Mouse (Mus musculus) retina, postnatal 7 days (tissue): ENCODE results near the gene Mff.
A peak's percentile ranks its signal among the peaks of the same experiment; 100 is the strongest.

Source experiments
- DNase-seq: peaks from one replicate; pipeline ENCODE4 v3.0.0-alpha.2; 2012; ENCODE audit warnings: low read depth, low spot score

Mff gene

GRCm38 (mm10) chr1:82771022-82771586, 46.4 kb downstream of the Mff start, which contains the start of gene Gm47791:
Gene Gm47791 (minus strand): TSS chr1:82771243.
- DNase-seq: no peak

GRCm38 (mm10) chr1:82772428-82772827, 47.7 kb downstream of the Mff start:
- DNase-seq: no peak

DNA sequence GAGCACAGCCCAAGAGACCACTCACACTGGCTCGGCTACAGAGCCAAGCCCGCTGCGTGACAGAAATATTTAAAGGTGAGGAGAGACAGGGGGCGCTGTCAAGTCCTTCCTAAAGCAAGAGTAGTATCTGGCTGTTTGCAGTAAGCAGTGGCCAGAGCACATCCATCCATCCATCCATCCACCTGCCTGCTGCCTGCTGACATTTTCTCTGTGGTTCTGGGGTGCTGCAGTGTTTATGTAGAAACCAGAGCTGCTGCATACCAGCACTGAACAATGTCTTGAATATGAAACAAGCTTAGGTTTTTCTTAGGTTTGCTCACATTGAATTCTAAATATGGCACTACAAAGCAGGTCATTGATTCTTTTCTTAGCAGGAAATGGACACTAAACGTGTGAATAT, 48.5 kb downstream of the Mff start:
- DNase-seq: no peak

GRCm38 (mm10) chr1:82775293-82775692, 50.6 kb downstream of the Mff start:
- no peak for DNase-seq

- DNase-seq: no peak
Measured at GRCm38 (mm10) chr1:82779388-82779966, 54.8 kb downstream of the Mff start.

DNA sequence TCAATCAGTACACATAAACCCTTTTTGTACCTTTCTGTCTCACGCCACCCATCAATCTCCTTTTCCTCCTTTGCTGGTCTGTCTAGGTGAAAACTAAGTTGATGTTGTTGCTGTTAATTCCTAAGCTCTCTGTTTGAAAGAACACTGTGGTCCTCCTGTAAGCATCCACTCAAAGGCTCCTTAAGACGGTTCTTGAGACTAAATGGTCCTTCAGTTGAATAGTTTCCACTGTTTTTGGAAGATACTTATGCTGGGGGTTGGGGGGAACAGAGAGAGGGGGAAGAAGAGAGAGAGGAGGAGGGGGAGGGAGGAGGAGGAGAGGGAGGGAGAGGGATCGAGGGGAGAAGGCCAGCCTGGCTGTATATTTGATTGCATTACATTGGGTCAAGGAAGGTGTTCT, 58.9 kb downstream of the Mff start:
- no peak for DNase-seq

GRCm38 (mm10) chr1:82785546-82785945, 60.9 kb downstream of the Mff start:
- no peak for DNase-seq

- DNase-seq: peak; percentile 66
Measured at GRCm38 (mm10) chr1:82787414-82787813, 62.7 kb downstream of the Mff start.

DNA sequence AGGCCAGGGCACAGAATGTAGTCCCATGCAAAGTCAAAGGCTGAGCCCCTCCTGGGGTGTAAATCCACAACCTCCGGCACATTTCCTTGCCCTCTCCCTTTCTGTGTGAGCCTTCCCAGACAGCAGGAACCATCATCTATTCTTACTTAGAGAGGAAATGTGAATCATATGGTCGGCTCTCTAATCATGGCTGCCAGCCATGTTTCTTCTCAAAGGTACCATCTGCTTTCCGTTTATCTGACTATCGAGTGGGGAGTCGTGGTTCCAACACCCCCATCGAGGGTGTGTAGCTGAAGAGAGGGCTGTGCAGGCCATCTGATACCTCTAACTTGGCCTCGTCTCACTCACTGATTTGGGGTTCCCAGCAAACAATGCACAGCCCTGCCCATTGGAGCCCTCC, 63.4 kb downstream of the Mff start:
- no peak for DNase-seq

DNA sequence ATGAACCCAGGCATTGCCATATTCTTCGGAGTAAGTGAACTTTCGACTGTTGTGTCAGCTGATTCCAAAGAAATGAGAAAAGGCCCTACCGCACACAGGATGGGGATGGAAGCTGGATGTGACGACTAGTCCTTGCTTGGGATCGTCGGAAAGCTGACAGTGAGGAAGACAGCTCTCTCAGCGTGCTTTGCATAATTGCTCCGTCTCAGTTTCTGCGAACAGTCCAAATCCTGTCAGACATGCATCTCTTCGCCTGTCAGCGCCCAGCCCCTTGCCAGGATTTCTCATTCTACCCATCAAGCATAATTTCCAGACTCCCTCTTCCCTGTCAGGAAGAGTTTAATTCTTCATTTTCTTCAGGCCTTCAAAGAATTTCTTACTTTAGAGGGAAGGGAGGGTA, 66.4 kb downstream of the Mff start:
- DNase-seq: no peak

GRCm38 (mm10) chr1:82792238-82792637, 67.5 kb downstream of the Mff start:
- no peak for DNase-seq

- no peak for DNase-seq
Measured at GRCm38 (mm10) chr1:82793110-82793509, 68.4 kb downstream of the Mff start.

DNA sequence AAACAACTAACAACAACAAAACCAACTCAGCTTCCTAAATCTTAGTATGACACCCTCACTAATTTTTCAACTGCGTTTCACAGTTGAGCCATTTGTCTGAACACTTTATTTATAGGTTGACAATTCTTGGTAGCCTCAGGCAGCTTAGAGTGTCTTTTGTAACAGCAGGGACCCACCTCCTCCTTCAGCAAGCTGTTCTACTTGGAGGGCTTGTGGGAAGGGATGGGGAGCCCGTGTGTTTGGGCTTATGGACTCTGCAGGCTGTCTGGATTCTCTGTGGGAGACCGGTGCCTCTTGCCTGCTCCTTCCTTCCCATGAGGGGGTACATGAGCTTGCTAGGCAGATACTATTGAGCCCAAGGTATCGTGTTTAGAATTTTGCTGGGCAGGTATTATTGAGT, 69.3 kb downstream of the Mff start:
- no peak for DNase-seq

DNA sequence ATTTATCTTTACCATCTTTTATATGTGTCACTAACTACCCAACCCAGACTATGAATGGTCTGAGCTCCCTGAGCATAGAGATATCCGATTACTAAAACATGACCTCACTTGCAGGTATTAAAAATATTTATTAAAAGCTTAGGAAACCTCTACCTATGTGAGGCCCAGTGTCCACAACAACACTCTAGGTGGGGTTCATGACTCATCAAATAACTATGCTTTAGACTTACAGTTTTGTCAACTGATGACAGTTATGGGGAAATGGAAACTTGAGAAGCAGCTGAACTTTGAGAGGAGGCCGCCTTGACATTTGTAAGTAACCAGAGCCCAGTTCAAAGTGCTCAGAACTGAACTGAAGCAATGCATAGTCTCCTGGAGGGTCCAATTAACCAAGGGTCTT, 70.5 kb downstream of the Mff start:
- DNase-seq: no peak

DNA sequence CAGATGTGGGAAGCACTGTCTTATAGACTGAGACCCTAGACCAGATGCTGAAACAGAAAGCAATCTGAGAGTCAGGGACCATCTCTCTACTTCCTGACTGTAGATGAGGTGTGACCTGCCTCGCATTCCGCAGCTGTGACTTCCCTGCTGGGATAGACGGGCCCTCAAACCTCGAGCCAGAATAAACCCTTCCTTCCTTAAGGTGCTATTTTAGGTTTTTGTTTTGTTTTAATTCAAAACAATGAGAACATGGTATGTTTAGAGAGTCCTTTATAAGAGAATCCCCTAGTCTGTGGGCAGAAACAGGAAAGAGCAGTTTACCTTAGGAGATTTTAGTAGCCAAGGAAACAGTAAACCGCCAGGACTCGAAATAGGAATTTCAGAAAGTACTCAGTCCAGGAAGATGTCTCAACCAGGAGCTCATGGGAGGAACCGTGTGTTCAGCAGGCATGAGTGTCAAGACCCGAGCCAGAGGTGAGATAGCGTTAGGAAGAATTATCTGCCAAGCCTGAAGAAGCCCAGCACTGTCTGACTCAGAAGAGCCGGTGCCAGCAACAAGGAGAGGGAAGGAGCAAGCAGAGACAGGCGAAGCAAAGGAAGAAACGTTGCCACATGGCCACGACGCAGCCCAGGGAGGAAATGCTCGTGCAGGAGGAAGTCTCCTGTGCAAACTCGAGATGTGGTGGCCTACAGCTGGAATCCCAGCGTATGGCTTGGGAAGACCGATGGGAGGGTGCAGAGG, 71.2 kb downstream of the Mff start:
- DNase-seq: no peak

- no peak for DNase-seq
Measured at GRCm38 (mm10) chr1:82797088-82797487, 72.4 kb downstream of the Mff start.

GRCm38 (mm10) chr1:82798304-82798703, 73.6 kb downstream of the Mff start:
- DNase-seq: no peak

GRCm38 (mm10) chr1:82798922-82799321, 74.2 kb downstream of the Mff start:
- DNase-seq: no peak

DNA sequence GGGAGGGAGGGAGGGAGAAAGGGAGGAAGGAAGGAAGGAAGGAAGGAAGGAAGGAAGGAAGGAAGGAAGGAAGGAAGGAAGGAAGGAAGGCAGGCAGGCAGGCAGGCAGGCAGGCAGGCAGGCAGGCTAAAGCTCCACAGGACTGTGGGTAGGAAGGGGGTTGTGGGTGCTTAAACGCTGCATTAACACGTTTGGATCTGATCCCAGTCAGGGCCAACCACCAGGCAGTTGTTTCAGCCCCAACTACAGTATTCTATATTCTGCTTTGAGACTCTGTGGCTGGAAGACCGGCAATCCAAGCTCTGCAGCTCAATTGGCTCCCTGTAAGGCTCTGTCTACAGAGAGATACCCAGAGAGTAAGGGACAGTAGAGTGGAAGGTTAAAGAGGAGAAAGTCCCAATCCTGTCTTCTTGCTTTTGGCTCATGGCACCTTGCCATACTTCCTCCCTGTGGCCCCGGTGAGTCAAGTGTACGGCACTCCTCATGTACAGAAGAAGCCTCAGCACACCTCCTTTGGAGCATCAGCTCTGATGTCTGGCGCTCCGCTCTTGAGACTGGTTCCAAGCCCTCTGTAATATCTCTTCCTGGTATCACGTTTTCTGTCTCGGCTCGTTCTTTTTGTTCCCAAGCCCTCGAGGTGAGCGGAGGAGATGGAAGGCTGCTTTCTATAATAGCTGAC, 76.6 kb downstream of the Mff start:
- DNase-seq: no peak
